Mouse (Mus musculus) retina, embryonic 14.5 days (tissue): ENCODE measurements around the gene Mtfmt.
A peak's percentile ranks its signal among the peaks of the same experiment; 100 is the strongest.

Experiments used
- DNase-seq: peaks from one replicate; pipeline ENCODE4 v3.0.0-alpha.2; 2015; ENCODE audit warnings: low spot score

The Mtfmt gene

GRCm38 (mm10) chr9:65435671-65436301, at the start of gene Mtfmt:
Gene Mtfmt (plus strand): TSS chr9:65435782.
- DNase-seq, result peak; percentile 97

- peak; percentile 32 for DNase-seq
These were observed 49.0 kb upstream of the Mtfmt start for GRCm38 (mm10) chr9:65386373-65387140.

- DNase-seq, result peak; percentile 47
These were observed 44.6 kb upstream of the Mtfmt start for GRCm38 (mm10) chr9:65390752-65391612.

GRCm38 (mm10) chr9:65391613-65391964, 44.0 kb upstream of the Mtfmt start, which contains the start of gene Kbtbd13:
Gene Kbtbd13 (minus strand): TSS chr9:65391652.
- DNase-seq, result no peak

- peak; percentile 78 for DNase-seq
These were observed 42.8 kb upstream of the Mtfmt start for GRCm38 (mm10) chr9:65392638-65393364.

GRCm38 (mm10) chr9:65393606-65394005, 42.0 kb upstream of the Mtfmt start:
- DNase-seq, result no peak

- DNase-seq, result no peak
These were observed 41.2 kb upstream of the Mtfmt start for GRCm38 (mm10) chr9:65394360-65394759.

- DNase-seq, result peak; percentile 81
These were observed 37.3 kb upstream of the Mtfmt start, which contains the start of gene Rasl12 for GRCm38 (mm10) chr9:65398279-65398678. Gene Rasl12 (plus strand): TSS chr9:65398506.

- no peak for DNase-seq
These were observed 35.6 kb upstream of the Mtfmt start for GRCm38 (mm10) chr9:65399934-65400333.

GRCm38 (mm10) chr9:65404331-65405183, 31.0 kb upstream of the Mtfmt start:
- DNase-seq, result no peak

- DNase-seq, result no peak
These were observed 30.5 kb upstream of the Mtfmt start for GRCm38 (mm10) chr9:65405184-65405449.

- no peak for DNase-seq
These were observed 28.3 kb upstream of the Mtfmt start for GRCm38 (mm10) chr9:65407327-65407726.

- DNase-seq, result no peak
These were observed 27.7 kb upstream of the Mtfmt start for GRCm38 (mm10) chr9:65407861-65408260.

- no peak for DNase-seq
These were observed 26.7 kb upstream of the Mtfmt start for GRCm38 (mm10) chr9:65408871-65409295.

- DNase-seq, result no peak
These were observed 25.2 kb upstream of the Mtfmt start for GRCm38 (mm10) chr9:65410378-65410777.

GRCm38 (mm10) chr9:65411326-65411725, 24.3 kb upstream of the Mtfmt start:
- no peak for DNase-seq

- no peak for DNase-seq
These were observed 17.8 kb upstream of the Mtfmt start for GRCm38 (mm10) chr9:65417738-65418137.

GRCm38 (mm10) chr9:65419633-65420032, 15.9 kb upstream of the Mtfmt start:
- no peak for DNase-seq

- DNase-seq, result no peak
These were observed 12.7 kb upstream of the Mtfmt start, which contains the start of gene Slc51b for GRCm38 (mm10) chr9:65422760-65423501. Gene Slc51b (minus strand): TSS chr9:65422955.

GRCm38 (mm10) chr9:65424393-65424792, 11.2 kb upstream of the Mtfmt start:
- DNase-seq, result no peak
